Mouse (Mus musculus) myocyte (in vitro differentiated cells): Measurements from ENCODE around the gene Gatad2a. TPM values are rescaled to one million over a fixed set of nuclear protein-coding genes. Genes with fewer than 3 reads are reported as not detected.

Experiments used
- H3K27me3 ChIP-seq: one replicate; pipeline ENCODE4 v1.6.1; 2011; ENCODE audit not compliant: control insufficient read depth, insufficient read depth, insufficient read length
- H3K36me3 ChIP-seq: one replicate; pipeline ENCODE4 v1.6.1; 2011; ENCODE audit not compliant: control insufficient read depth, insufficient read depth
- H3K4me2 ChIP-seq: one replicate; pipeline ENCODE4 v1.6.1; 2011; ENCODE audit warnings: low read depth, control low read depth
- H3K4me3 ChIP-seq: one replicate; pipeline ENCODE4 v1.5.1; 2011; ENCODE audit warnings: mild to moderate bottlenecking, control low read depth, moderate library complexity
- H3K79me2 ChIP-seq: one replicate; pipeline ENCODE4 v1.6.1; 2011; ENCODE audit not compliant: control insufficient read depth, insufficient read depth
- H3ac ChIP-seq: one replicate; pipeline ENCODE4 v1.6.1; 2011; ENCODE audit not compliant: control insufficient read depth, insufficient read length
- CEBPB ChIP-seq: IDR thresholded peaks from 2 replicates; pipeline ENCODE4 v1.6.1; 2011; ENCODE audit warnings: mild to moderate bottlenecking, moderate library complexity; ENCODE audit not compliant: poor library complexity, insufficient read depth, severe bottlenecking
- E2F4 ChIP-seq: IDR thresholded peaks from one replicate; pipeline ENCODE4 v1.6.1; 2011; ENCODE audit warnings: mild to moderate bottlenecking, control low read depth, moderate library complexity; ENCODE audit not compliant: insufficient read depth
- MAX ChIP-seq: IDR thresholded peaks from one replicate; pipeline ENCODE4 v1.6.1; 2011; ENCODE audit warnings: low read depth, mild to moderate bottlenecking, control low read depth
- MYOD1 ChIP-seq, 3 experiments: IDR thresholded peaks; one replicate each; pipeline ENCODE4 v1.6.1; 2011; ENCODE audit warnings: control low read depth in 2 of 3, low read depth in 2 of 3, mild to moderate bottlenecking in 2 of 3, moderate library complexity in 1 of 3; ENCODE audit not compliant: insufficient read length in 2 of 3, control insufficient read depth in 1 of 3
- MYOG ChIP-seq, 3 experiments: IDR thresholded peaks; one replicate each; pipeline ENCODE4 v1.6.1; 2011; ENCODE audit warnings: control low read depth in 2 of 3, low read depth in 2 of 3, mild to moderate bottlenecking in 2 of 3; ENCODE audit not compliant: insufficient read length in 2 of 3, control insufficient read depth in 1 of 3, insufficient read depth in 1 of 3
- POLR2A ChIP-seq: IDR thresholded peaks from one replicate; pipeline ENCODE4 v1.6.1; 2011; ENCODE audit warnings: low read depth, mild to moderate bottlenecking, control low read depth, moderate library complexity; ENCODE audit not compliant: insufficient read length
- POLR2AphosphoS2 ChIP-seq: IDR thresholded peaks from one replicate; pipeline ENCODE4 v1.6.1; 2011; ENCODE audit warnings: low read depth, control low read depth; ENCODE audit not compliant: insufficient read length
- REST ChIP-seq: IDR thresholded peaks from one replicate; pipeline ENCODE4 v1.6.1; 2011; ENCODE audit warnings: mild to moderate bottlenecking, control low read depth, moderate library complexity; ENCODE audit not compliant: insufficient read depth, insufficient read length
- SRF ChIP-seq: IDR thresholded peaks from one replicate; pipeline ENCODE4 v1.6.1; 2011; ENCODE audit warnings: low read depth; ENCODE audit not compliant: control insufficient read depth, insufficient read length
- TCF12 ChIP-seq: IDR thresholded peaks from one replicate; pipeline ENCODE4 v1.6.1; 2011; ENCODE audit warnings: mild to moderate bottlenecking, control low read depth; ENCODE audit not compliant: poor library complexity, insufficient read depth, severe bottlenecking
- TCF3 ChIP-seq: IDR thresholded peaks from one replicate; pipeline ENCODE4 v1.6.1; 2011; ENCODE audit warnings: low read depth, control low read depth; ENCODE audit not compliant: insufficient read length
- USF1 ChIP-seq: IDR thresholded peaks from one replicate; pipeline ENCODE4 v1.6.1; 2011; ENCODE audit warnings: low read depth, mild to moderate bottlenecking, control low read depth, moderate library complexity
- polyA plus RNA-seq: library from polyadenylated mRNA; unstranded; fragments of >200 nt; fragmentation: generic; extraction: Trizol; gene quantifications from one replicate; pipeline ENCODE4 v1.2.1, GENCODE M21; 2012; ENCODE audit warnings: missing spikeins

The Gatad2a gene
- polyA plus RNA-seq, 1 experiment = 46.7 TPM

DNA sequence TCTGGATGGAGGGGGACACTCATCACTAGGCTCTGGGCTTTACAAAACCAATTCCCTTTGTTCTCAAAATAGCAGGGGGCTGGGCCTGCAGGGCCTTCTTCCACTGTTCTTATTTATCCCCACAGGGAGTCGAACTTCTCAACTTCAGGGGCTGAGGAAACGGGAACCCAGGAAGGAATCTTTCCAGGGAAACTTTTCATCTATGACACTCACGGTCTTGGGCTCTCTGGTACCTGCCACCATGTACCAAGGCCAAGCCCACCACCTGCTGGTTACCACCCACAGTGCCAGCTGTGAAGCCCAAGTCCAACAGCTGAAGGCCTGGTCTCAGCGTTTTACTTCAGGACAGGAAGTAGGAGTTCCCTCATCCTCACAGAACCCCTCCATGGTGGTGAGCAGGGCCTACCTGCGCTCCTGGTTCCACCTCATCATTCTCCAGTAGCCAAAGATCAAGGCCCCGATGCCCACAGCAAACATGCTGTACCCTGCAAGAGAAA is 101.3 kb downstream of the Gatad2a start:
- Histone ChIP-seq H3K36me3 (no peaks in the 10 kb centered on the region), H3ac (no peak overlapping the region)
- no peak for TF ChIP-seq E2F4
- peak in 2 of 3 experiments; percentile 81 to 85 for TF ChIP-seq MYOD1 (IDR thresholded peaks at IDR 0.05; ENCODE audit: control insufficient read depth in 1 of 3, insufficient read length in 2 of 3, low read depth in 2 of 3)
- no peak for TF ChIP-seq TCF3
- peak; percentile 39 for TF ChIP-seq TCF12
- no peak for TF ChIP-seq CEBPB
- no peak for TF ChIP-seq MAX
- no peak for TF ChIP-seq POLR2AphosphoS2
- peak in 2 of 3 experiments; percentile 66 to 91 for TF ChIP-seq MYOG (IDR thresholded peaks at IDR 0.05; ENCODE audit: control insufficient read depth in 1 of 3, insufficient read depth in 1 of 3, insufficient read length in 2 of 3, low read depth in 2 of 3)
- no peak for TF ChIP-seq SRF

DNA sequence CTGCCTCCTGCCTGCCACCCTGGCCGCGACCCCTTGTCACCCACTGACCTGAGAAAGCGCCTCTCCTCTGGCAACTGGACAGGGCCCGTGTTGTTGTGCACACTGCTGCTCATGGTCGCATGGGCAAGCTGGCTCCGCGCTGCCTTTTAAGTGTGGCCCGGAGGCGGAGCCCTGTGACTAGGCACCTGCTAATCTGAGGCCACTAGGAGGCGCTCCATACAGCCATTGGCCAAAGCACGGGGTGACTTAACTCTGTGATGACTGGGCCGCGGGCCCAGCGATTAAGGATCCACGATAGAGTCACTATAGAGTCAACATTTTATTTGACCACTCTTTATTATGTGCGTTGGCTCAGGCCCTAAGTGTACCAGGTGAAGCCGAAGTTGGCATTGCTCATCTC is 102.3 kb downstream of the Gatad2a start:
- Histone ChIP-seq H3K4me2 (no peak overlapping the region), H3ac (no peak overlapping the region), H3K4me3 (no peak overlapping the region), H3K27me3 (no peaks in the 10 kb centered on the region), H3K36me3 (no peaks in the 10 kb centered on the region), H3K79me2 (peaks cover 27% of the 10 kb centered on the region)
- TF ChIP-seq POLR2A (no peak), SRF (no peak), TCF12 (no peak), CEBPB (no peak), MYOG (IDR thresholded peaks at IDR 0.05; ENCODE audit: control insufficient read depth in 1 of 3, insufficient read depth in 1 of 3, insufficient read length in 2 of 3, low read depth in 2 of 3) (no peak), POLR2AphosphoS2 (no peak)

More for the DNA sequence above, 101.3 kb downstream of the Gatad2a start:
- H3K79me2 ChIP-seq = peaks cover 36% of the 10 kb centered on the region
- no peak overlapping the region for H3K4me3 ChIP-seq
- H3K27me3 ChIP-seq = no peaks in the 10 kb centered on the region
- H3K4me2 ChIP-seq = peak overlapping the region; percentile 12

DNA sequence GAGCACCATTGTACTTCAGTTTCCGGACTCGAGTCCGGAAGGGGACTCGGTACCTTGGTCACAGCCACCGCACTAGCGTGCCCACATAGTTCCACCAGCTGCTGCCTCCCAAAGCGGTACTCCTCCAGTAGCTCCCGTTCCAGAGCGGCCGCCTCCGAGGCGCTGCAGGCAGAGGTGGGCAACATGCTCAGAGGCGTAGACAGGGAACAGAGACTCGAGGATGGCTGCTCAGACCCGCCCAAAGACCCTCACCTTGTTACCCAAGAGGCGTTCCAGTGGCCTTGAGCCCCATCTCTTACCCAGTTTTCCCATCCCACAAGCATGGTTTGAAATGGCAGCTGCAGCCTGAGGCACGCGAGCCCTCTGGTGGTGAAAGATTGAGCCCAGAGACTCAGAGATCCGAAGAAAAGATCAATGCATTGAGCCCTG is 105.4 kb downstream of the Gatad2a start:
- Histone ChIP-seq H3ac (no peak overlapping the region), H3K79me2 (peaks cover under 1% of the 10 kb centered on the region), H3K4me3 (no peak overlapping the region), H3K4me2 (no peak overlapping the region), H3K27me3 (peaks cover 5% of the 10 kb centered on the region), H3K36me3 (no peaks in the 10 kb centered on the region)
- TF ChIP-seq MAX = no peak
- no peak for TF ChIP-seq POLR2A
- TF ChIP-seq E2F4 = no peak
- TF ChIP-seq USF1 = no peak
- TF ChIP-seq REST = no peak
- no peak for TF ChIP-seq TCF12
- no peak for TF ChIP-seq SRF
- no peak for TF ChIP-seq TCF3
- TF ChIP-seq MYOD1 (IDR thresholded peaks at IDR 0.05; ENCODE audit: control insufficient read depth in 1 of 3, insufficient read length in 2 of 3, low read depth in 2 of 3) = no peak
- no peak for TF ChIP-seq POLR2AphosphoS2
- TF ChIP-seq MYOG (IDR thresholded peaks at IDR 0.05; ENCODE audit: control insufficient read depth in 1 of 3, insufficient read depth in 1 of 3, insufficient read length in 2 of 3, low read depth in 2 of 3) = no peak
- no peak for TF ChIP-seq CEBPB

DNA sequence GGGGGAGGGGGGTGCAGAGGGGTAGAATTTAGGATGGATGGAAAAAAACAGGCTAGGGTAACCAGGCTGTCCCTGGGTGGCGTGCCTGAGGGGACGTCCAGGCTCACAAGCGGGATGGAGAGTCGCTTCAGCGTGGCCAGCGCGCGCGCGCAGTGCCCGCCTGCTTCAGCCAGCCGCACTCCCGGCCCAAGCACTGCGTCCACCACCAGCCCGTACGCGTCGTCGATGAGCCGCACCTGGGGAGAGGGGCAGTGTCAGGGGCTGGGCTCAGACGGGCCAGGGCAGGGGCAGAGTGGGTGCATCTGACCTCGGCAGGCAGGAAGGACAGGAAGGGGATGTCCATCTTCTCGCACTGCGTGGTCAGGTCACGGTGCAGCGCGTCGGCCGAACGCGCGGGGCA is 107.3 kb downstream of the Gatad2a start:
- H3ac ChIP-seq = no peak overlapping the region
- H3K36me3 ChIP-seq = no peaks in the 10 kb centered on the region
- TF ChIP-seq POLR2A = peak; percentile 20
- no peak for TF ChIP-seq MYOG (IDR thresholded peaks at IDR 0.05; ENCODE audit: control insufficient read depth in 1 of 3, insufficient read depth in 1 of 3, insufficient read length in 2 of 3, low read depth in 2 of 3)
- TF ChIP-seq SRF = no peak
- no peaks in the 10 kb centered on the region for H3K79me2 ChIP-seq
- H3K4me2 ChIP-seq = no peak overlapping the region
- H3K27me3 ChIP-seq = peaks cover 5% of the 10 kb centered on the region
- H3K4me3 ChIP-seq = no peak overlapping the region

DNA sequence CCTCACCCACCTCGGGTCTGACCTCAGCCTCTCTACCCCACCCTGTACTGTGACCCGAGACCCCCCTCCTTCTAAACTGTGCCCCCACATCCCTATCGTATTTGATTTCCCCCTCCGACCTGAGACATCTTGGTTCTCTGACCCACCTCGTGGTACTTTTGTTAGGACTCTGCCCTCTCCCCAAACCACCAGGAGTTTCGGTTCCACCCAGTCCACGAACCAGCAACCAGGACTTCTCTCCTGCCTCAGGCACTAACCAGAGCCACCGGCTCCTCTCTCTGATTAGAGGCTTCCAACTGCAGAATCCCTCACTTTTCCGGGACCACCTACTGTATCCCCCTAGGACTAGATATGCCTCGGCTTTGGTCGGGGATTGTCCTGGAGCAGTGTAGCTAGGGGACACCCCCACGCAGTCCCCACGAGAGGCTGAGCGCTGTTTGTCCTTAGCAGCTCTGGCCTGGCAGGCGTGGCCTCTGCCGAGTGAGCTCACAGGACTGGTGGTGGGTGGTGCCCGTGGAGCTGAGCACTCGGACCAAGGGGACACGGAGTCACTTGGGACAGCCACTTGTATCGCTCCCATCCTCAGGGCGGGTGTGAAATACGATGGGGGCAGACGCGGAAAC is 107.8 kb downstream of the Gatad2a start:
- H3ac ChIP-seq = no peak overlapping the region
- no peaks in the 10 kb centered on the region for H3K36me3 ChIP-seq
- TF ChIP-seq POLR2AphosphoS2 (no peak), MYOG (IDR thresholded peaks at IDR 0.05; ENCODE audit: control insufficient read depth in 1 of 3, insufficient read depth in 1 of 3, insufficient read length in 2 of 3, low read depth in 2 of 3) (no peak), E2F4 (no peak), MAX (no peak), MYOD1 (IDR thresholded peaks at IDR 0.05; ENCODE audit: control insufficient read depth in 1 of 3, insufficient read length in 2 of 3, low read depth in 2 of 3) (no peak), POLR2A (no peak), TCF12 (no peak), USF1 (no peak), REST (no peak), TCF3 (no peak), SRF (no peak), CEBPB (no peak)
- H3K4me3 ChIP-seq = no peak overlapping the region
- peak overlapping the region; percentile 18 for H3K4me2 ChIP-seq
- no peaks in the 10 kb centered on the region for H3K79me2 ChIP-seq
- peaks cover 5% of the 10 kb centered on the region for H3K27me3 ChIP-seq
